Mouse (Mus musculus) adrenal gland, postnatal 36 days (tissue): Measurements from ENCODE around the gene Tk1. TPM values are rescaled to one million over a fixed set of nuclear protein-coding genes. Genes with fewer than 3 reads are reported as not detected.
A peak's percentile ranks its signal among the peaks of the same experiment; 100 is the strongest.
"Not testable (repeated sequence)": the region's sequence is repeated elsewhere in the genome, so short reads cannot be mapped to it uniquely, and the experiment has no call there.

Experiments
- DNase-seq, 2 experiments: peaks; one replicate each; pipeline ENCODE4 v3.0.0; 2021; ENCODE audit warnings: mixed read lengths in 1 of 2
- total RNA-seq, 2 experiments: library from RNA; stranded (reverse); gene quantifications; 2 replicates each; pipeline ENCODE4 v1.2.3; 2021

The Tk1 gene
- total RNA-seq, 2 experiments from 2014 or later = 7.9 to 8.8 TPM

- no peak for DNase-seq
Observed at GRCm38 (mm10) chr11:117791441-117791761, 34.5 kb downstream of the Tk1 start.

- DNase-seq = no peak
Observed at GRCm38 (mm10) chr11:117790703-117791440, 35.0 kb downstream of the Tk1 start.

- peak; percentile 74 to 83 for DNase-seq
Observed at GRCm38 (mm10) chr11:117790286-117790685, 35.6 kb downstream of the Tk1 start.

DNA sequence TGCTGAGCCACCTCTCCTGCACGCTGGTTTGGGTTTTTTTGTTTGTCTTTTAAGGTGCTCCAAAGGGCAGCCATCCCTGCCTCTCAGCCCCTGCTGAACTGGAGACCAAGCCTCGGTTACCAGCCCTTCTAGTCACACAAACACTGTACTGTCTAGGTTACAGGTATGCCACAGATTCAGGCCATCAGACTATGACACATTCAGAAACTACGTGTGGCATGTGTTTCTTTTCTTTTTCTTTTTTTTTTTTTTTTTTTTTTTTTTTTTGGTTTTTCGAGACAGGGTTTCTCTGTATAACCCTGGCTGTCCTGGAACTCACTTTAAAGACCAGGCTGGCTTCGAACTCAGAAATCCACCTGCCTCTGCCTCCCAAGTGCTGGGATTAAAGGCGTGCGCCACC, 37.4 kb downstream of the Tk1 start:
- DNase-seq = not testable (repeated sequence)

DNA sequence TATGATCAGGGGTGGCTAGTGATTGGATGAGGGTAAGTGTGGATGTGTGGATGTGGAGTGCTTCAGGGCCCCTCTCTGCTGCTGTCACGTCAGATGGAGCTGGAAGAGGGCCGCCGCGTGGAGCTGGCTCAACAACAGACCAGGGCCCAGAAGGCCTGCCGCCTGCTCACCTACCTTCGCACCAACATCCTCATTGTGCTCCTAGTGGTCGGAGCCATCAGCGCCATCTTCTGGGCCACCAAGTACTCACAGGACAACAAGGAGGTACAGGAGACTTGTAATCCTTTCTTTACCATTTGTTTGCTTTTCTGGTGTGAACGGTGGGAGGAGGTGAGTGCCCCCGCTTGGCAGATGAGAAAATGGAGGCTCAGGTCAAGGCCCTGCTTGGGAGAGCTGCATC, 39.6 kb downstream of the Tk1 start:
- peak; percentile 74 to 78 for DNase-seq

DNA sequence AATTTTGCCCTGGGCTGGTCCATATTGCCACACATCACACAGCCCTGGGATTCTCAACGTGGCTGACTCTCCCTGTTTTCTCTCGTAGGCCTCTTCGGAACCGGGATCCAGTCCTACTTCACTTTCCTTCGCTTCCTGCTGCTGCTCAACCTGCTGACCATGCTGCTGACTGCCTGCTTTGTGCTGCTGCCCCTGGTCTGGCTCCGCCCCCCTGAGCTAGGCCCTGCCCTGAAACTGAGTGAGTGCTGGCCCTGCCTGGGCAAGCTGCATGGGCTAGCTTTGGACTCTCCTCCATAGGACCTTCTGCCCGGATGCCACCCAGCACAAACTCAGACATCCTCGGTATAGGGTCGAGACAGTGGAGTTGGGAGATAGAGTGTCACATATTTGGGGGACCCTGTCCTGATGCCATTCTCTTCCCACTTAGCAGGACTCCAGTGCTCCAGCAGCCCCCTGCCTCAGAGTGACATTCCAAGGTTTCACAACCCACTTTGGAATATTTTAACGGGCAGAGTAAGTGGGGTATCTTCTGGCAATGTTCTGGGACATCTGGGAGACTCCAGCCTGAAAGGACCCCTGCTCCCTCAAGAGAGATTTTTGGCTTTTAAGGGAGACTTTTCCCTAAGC, 42.1 kb downstream of the Tk1 start:
- DNase-seq = peak; percentile 31 to 55

GRCm38 (mm10) chr11:117783089-117783488, 42.8 kb downstream of the Tk1 start:
- peak; percentile 48 to 75 for DNase-seq

GRCm38 (mm10) chr11:117782705-117783034, 43.2 kb downstream of the Tk1 start:
- no peak for DNase-seq

DNA sequence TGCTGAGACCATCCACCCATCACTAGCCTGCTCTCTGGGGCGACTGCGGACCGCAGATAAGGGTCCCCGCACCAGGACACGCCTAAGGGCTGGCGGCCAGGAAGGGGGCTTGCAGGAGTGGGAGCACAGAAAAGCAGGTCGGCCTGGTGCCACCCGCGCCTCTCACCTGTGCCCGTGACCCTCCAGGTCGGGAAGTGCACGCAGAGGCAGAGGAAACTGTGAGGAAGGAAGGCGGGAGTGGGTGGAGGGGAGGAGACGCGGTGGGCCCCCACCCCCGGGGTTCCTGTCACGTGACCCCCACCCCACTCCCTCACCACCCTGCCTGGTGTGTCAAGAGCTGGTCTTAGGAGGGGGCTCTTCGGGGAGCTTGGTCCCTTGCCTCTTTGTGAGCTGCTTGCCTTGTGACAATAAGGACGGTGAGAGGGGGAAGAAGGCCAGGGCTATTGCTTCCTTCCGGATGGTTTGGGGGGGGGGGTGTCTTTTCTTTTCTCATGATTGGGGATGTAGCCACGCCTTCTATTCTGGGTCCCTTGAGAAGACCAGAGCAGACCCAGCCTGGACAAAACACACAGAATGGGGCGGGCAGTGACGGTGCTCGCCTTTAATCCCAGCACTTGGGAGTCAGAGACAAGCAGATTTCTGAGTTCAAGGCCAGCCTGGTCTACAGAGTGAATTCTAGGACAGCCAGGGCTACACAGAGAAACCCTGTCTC, 43.7 kb downstream of the Tk1 start, which contains the start of the genes Tmc8 and Tmc6:
TSS of gene Tmc8 (plus strand) at position 84 of the 712 bp plus-strand sequence.
TSS of gene Tmc6 (minus strand) at position 206 of the 712 bp plus-strand sequence.
- peak; percentile 54 to 75 for DNase-seq

DNA sequence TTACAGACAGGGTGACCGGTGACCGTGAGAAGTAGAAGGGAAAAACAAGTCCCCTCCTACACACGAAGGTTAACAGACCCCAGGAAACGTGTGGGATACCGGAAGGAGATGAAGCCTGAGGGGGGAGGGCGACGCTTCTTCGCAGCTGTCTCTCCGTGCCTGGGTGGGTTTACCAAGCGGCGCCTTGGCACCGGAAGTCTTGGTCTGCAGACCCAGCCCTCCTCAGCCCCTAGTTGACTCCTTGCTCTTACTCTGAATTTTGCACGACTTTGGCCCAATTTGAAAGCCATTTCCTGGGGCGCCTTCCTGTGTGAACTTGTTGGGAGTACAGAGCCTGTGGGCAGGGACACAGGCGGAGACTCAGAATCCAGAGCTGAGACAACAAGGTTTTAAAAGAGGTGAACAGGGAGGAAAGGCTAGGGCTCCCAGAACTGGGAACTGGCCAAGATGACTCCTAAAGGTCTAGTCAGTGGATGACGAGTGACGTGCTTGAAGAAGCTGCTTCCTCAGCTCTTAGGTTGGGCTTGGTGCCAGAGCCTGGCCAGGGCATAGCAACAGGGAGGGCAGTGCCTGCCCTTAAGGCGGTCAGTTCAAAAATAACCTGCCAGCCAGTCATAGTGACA, 44.6 kb downstream of the Tk1 start:
- peak; percentile 93 for DNase-seq

DNA sequence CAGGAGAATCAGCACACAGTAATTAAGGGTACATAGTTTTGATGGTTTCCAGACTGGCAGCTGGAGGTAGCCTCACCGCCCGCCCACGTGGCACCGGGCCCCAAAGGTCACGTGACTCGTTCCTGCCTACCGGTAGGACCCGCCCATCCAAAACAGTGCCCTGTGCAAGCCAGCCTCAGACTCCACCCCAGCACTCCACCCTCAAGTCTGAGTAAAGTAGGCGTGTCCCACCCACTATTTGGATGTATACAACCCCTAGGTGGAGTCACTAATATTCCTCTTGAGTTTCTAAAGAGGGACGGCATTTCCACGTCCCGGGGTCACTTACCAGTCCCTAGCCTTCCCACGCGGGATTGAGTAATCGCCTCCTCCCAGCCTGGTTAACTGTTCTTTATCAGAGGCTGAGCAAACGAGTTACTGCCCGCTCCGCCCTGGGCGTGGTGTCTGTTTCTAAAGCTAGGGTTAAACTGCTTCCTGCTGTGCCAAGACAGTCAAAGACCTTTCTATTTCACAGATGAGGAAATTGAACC, 45.2 kb downstream of the Tk1 start:
- peak; percentile 94 to 95 for DNase-seq

GRCm38 (mm10) chr11:117780199-117780515, 45.7 kb downstream of the Tk1 start:
- no peak for DNase-seq

DNA sequence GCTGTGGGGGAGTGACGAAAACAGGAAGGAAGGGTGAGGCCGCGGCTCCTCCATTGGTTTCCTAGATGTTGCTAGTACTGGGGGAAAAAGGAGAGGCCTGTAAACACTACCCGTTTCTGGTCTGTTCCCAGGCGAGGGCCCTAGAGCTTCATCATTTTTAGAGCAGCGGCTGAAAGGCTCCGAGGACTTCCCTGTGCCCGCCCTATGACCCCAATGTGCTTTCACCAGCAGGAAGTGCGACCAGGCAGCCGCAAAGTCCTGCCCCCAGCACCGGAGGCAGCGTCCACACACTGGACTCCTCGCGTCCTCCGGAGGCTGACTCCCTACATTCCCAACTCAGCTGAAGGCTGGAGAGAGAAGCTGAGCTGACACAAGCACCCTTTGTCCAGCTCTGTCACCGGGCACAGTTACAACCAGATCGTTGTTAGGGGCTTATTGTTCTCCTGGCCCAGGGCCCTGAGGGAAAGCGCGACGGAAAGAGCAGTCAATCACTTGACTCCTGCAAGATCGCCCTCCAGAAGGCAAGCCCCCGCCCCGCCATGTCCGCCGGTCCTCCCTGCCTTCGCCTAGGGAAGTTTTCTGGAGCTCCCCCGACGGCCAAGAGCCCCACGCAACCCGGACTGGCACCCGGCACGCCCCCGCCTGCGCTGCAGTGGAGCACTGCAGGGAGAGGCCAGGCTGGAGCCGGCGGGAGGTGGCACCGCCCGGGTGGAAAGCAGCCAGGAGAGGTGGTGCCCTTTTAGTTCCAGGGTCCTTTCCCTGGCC, 46.3 kb downstream of the Tk1 start:
- peak; percentile 87 to 90 for DNase-seq

GRCm38 (mm10) chr11:117778851-117779433, 47.0 kb downstream of the Tk1 start:
- DNase-seq = peak in 1 of 2 experiments; percentile 52

- DNase-seq = peak in 1 of 2 experiments; percentile 31
Observed at GRCm38 (mm10) chr11:117778031-117778430, 47.9 kb downstream of the Tk1 start.

- DNase-seq = no peak
Observed at GRCm38 (mm10) chr11:117777111-117777510, 48.8 kb downstream of the Tk1 start.

DNA sequence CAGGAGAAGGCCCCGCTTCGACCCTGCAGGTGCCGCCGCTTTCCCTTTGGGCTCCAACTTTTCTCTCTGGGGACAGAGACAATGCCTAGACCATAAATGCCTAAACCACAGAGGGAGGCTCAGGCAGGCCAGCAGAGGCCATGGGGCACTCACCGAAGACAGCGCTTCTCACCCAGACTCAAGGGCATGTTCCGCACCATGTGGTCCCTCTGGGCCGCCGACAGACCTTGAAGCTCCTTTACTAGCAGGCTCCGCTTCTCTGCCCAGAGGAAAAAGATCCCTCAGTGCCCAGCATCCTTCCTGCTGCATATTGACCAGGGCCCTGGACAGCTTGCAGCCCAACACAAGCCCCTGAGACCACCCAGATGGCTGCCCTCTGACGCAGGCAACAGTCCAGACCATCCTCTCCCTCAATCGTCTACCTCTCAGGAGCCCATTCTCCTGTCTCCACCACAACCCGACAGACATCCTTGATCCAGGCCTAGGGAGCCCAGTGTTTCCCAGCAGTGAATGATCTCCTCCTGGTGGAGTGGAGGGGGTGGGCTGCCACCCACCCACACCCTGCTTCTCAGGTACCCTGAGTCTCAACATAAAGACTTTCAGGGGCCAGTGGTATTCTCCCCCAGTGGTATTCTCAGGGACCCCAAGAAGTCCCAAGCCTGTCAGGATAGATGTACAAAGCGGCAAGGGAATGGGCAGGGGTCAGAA, 49.7 kb downstream of the Tk1 start:
- DNase-seq = peak; percentile 66 to 73

- no peak for DNase-seq
Observed at GRCm38 (mm10) chr11:117775540-117775939, 50.4 kb downstream of the Tk1 start.

DNA sequence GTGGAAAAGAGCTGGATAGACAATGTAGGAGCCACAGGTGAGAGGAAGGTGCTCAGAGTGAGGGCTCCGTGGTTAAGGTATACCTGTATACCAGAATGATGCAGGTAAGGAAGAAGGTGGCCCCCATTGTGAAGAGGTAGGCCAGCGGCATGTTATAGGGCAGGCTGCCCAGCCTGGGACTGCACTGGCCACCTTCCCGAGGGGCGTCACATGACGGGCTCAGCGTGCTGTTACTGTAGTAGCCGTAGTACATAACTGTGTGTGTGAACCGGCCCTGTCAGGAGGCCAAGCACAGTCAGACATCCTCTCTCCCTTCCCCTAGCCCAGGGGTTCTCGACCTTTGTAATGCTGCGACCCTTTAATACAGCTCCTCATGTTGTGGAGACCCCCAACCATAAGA, 51.0 kb downstream of the Tk1 start:
- no peak for DNase-seq

GRCm38 (mm10) chr11:117772352-117772751, 53.5 kb downstream of the Tk1 start:
- DNase-seq = no peak

DNA sequence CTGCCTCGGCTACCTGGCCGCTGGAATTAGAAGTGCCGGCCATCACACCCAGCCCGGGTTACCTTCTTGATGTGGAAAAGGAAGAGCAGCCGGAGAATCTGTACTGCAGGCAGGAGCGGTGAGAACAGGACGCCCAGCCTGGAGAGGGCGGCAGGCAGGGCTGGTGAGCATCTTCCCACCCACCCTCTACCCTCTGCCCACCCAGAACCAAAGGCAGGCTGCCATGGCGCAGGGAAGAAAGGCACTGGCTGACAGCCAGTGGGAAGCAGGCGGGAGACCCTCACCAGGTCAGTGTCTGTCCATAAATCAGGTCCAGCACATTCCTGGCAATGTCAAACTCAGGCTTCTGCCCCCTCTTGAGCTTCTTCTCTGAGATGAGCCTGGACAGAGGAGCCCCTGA, 55.5 kb downstream of the Tk1 start:
- no peak for DNase-seq
